Mouse (Mus musculus) bone marrow, adult 2 months (tissue): ENCODE measurements around the gene Wdr5.

Source experiments
- CTCF ChIP-seq: fragments of 200-500 bp; IDR thresholded peaks from 2 replicates; pipeline ENCODE4 v1.5.1; 2011; ENCODE audit warnings: low read length, control low read depth; ENCODE audit not compliant: control insufficient read depth, insufficient read depth
- POLR2A ChIP-seq: fragments of 200-500 bp; IDR thresholded peaks from 2 replicates; pipeline ENCODE4 v1.6.1; 2011; ENCODE audit warnings: low read depth, mild to moderate bottlenecking, control low read depth, low read length, borderline replicate concordance; ENCODE audit not compliant: control insufficient read depth

DNA sequence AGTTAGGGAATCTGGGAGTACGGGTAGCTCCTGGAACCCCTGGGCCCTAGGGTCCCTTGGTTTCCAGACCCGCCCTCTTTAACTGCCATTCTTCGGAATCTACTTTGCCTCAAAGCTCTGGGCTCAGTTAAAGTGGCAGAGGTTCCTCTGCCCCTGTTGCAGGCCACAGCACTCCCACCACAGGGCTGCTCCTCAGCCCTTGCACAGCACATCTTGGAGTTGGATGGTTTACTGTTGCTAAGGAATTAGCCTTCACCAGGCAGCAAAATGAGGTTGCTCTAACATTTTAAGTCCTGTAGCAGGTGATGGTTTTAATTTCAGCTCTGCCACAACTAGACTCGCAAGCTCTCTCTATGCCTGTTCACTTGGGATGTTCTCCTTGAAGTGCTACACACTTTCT lies 7.4 kb upstream of the Wdr5 start, which contains the start of gene Brd3:
- no peak for TF ChIP-seq CTCF
- TF ChIP-seq POLR2A, result no peak
